Mouse (Mus musculus) kidney, adult 2 months (tissue): ENCODE results near the gene Apobec1.

Experiments
- CTCF ChIP-seq: fragments of 200-500 bp; conservative IDR thresholded peaks from 2 replicates; pipeline ENCODE4 v1.5.1; 2011; ENCODE audit warnings: low read depth, mild to moderate bottlenecking, control low read depth, low read length, moderate library complexity, mixed read lengths; ENCODE audit not compliant: insufficient read depth, insufficient read length
- POLR2A ChIP-seq: fragments of 200-500 bp; IDR thresholded peaks from one replicate; pipeline ENCODE4 v1.6.1; 2011; ENCODE audit warnings: low read depth, low read length, control low read depth

- TF ChIP-seq CTCF (no peak; the same call in 1 of the 2 replicates), POLR2A (no peak)
These were observed 9.3 kb downstream of the Apobec1 start for GRCm38 (mm10) chr6:122592905-122593304.
